Mouse (Mus musculus) embryonic stem cell, embryonic (primary cell): ENCODE measurements around the gene Spta1.

ENCODE experiments used
- CTCF ChIA-PET, 4 experiments: fragments of 300-600 bp in 2 of 4; fragments of 350-600 bp in 2 of 4; sonication (Branson Sonifier 250); formaldehyde crosslinking; loops; one replicate each; lab custom pipeline; 2022; ENCODE audit warnings: inconsistent platforms in 2 of 4; lab: Charles Lee
- POLR2A ChIA-PET, 4 experiments: fragments of 300-600 bp in 2 of 4; fragments of 350-600 bp in 2 of 4; sonication (Branson Sonifier 250); formaldehyde crosslinking; loops; one replicate each; lab custom pipeline; 2022; ENCODE audit warnings: antibody characterized with exemption in 4 of 4, inconsistent platforms in 1 of 4; lab: Charles Lee

Spta1 gene

GRCm38 (mm10) chr1:174172605-174173004 lies at the start of gene Spta1:
TSS of gene Spta1 (plus strand) at chr1:174172776.
- POLR2A ChIA-PET, result interaction anchor here in 2 of 4 experiments (0.5 to 1.1 kb wide), 5 partner anchors 55 to 1628 kb away, joined by 3 read pairs; no protein-coding TSS in a partner anchor
- CTCF ChIA-PET, result no interaction called here

GRCm38 (mm10) chr1:174131217-174131616 lies 41.4 kb upstream of the Spta1 start, which contains the start of gene Olfr424:
TSS of gene Olfr424 (plus strand) at chr1:174131517.
- POLR2A ChIA-PET, result no interaction called here
- CTCF ChIA-PET, result no interaction called here

GRCm38 (mm10) chr1:174131999-174132398 lies 40.6 kb upstream of the Spta1 start:
- POLR2A ChIA-PET, result interaction anchor here in 1 of 4 experiments (0.6 kb wide), 1 partner anchor 10 kb away, joined by 4 read pairs; no protein-coding TSS in a partner anchor
- CTCF ChIA-PET, result interaction anchor here in 1 of 4 experiments (0.6 kb wide), 1 partner anchor 835 kb away, joined by 3 read pairs; no protein-coding TSS in a partner anchor

- ChIA-PET POLR2A (interaction anchor here in 1 of 4 experiments (0.5 kb wide), 1 partner anchor 9 kb away, joined by 4 read pairs; no protein-coding TSS in a partner anchor), CTCF (no interaction called here)
These were observed 31.2 kb upstream of the Spta1 start for GRCm38 (mm10) chr1:174141384-174141783.

GRCm38 (mm10) chr1:174146696-174147095 lies 25.9 kb upstream of the Spta1 start:
- CTCF ChIA-PET, result no interaction called here
- POLR2A ChIA-PET, result no interaction called here

- ChIA-PET POLR2A (no interaction called here), CTCF (no interaction called here)
These were observed 23.3 kb upstream of the Spta1 start for GRCm38 (mm10) chr1:174149289-174149688.

- ChIA-PET POLR2A (no interaction called here), CTCF (no interaction called here)
These were observed 17.2 kb upstream of the Spta1 start, which contains the start of gene Olfr420 for GRCm38 (mm10) chr1:174155333-174155732. TSS of gene Olfr420 (plus strand) at chr1:174155633.

- ChIA-PET POLR2A (no interaction called here), CTCF (no interaction called here)
These were observed 15.0 kb upstream of the Spta1 start for GRCm38 (mm10) chr1:174157622-174158021.

- POLR2A ChIA-PET, result no interaction called here
These were observed 14.1 kb upstream of the Spta1 start for GRCm38 (mm10) chr1:174158512-174158911.

GRCm38 (mm10) chr1:174159095-174159494 lies 13.5 kb upstream of the Spta1 start:
- CTCF ChIA-PET, result no interaction called here
- POLR2A ChIA-PET, result no interaction called here

More at GRCm38 (mm10) chr1:174158512-174158911, 14.1 kb upstream of the Spta1 start:
- CTCF ChIA-PET, result no interaction called here

- ChIA-PET POLR2A (interaction anchor here in 1 of 4 experiments (0.6 kb wide), 1 partner anchor 242 kb away, joined by 3 read pairs; no protein-coding TSS in a partner anchor), CTCF (interaction anchor here in 1 of 4 experiments (0.5 to 0.6 kb wide), 2 partner anchors 26 to 508 kb away, joined by 3 to 6 read pairs; no protein-coding TSS in a partner anchor)
These were observed 3.6 kb upstream of the Spta1 start for GRCm38 (mm10) chr1:174169024-174169423.

- ChIA-PET CTCF (no interaction called here), POLR2A (no interaction called here)
These were observed 1.7 kb upstream of the Spta1 start for GRCm38 (mm10) chr1:174170706-174171501.

- CTCF ChIA-PET, result no interaction called here
These were observed 1.0 kb upstream of the Spta1 start for GRCm38 (mm10) chr1:174171537-174171936.

GRCm38 (mm10) chr1:174204699-174205098 lies 32.1 kb downstream of the Spta1 start:
- ChIA-PET POLR2A (no interaction called here), CTCF (no interaction called here)

More at GRCm38 (mm10) chr1:174171537-174171936, 1.0 kb upstream of the Spta1 start:
- POLR2A ChIA-PET, result interaction anchor here in 1 of 4 experiments (1.1 kb wide), 1 partner anchor 54 kb away, joined by 3 read pairs; no protein-coding TSS in a partner anchor

- CTCF ChIA-PET, result no interaction called here
- POLR2A ChIA-PET, result no interaction called here
These were observed 39.7 kb downstream of the Spta1 start for GRCm38 (mm10) chr1:174212286-174212685.

- POLR2A ChIA-PET, result no interaction called here
- CTCF ChIA-PET, result no interaction called here
These were observed 42.9 kb downstream of the Spta1 start for GRCm38 (mm10) chr1:174215270-174216038.

- CTCF ChIA-PET, result no interaction called here
- POLR2A ChIA-PET, result no interaction called here
These were observed 44.1 kb downstream of the Spta1 start for GRCm38 (mm10) chr1:174216528-174217204.

- POLR2A ChIA-PET, result interaction anchor here in 1 of 4 experiments (0.7 kb wide), 1 partner anchor 274 kb away, joined by 3 read pairs; no protein-coding TSS in a partner anchor
- CTCF ChIA-PET, result interaction anchor here in 1 of 4 experiments (0.7 kb wide), 1 partner anchor 1155 kb away, joined by 3 read pairs; no protein-coding TSS in a partner anchor
These were observed 67.3 kb downstream of the Spta1 start for GRCm38 (mm10) chr1:174239916-174240315.

GRCm38 (mm10) chr1:174244621-174245020 lies 72.0 kb downstream of the Spta1 start:
- POLR2A ChIA-PET, result interaction anchor here in 1 of 4 experiments (0.6 kb wide), 1 partner anchor 1713 kb away, joined by 3 read pairs; no protein-coding TSS in a partner anchor
- CTCF ChIA-PET, result no interaction called here
